Mouse (Mus musculus) ES-E14 (cell line): Measurements from ENCODE around the gene Ip6k1. TPM values are rescaled to one million over a fixed set of nuclear protein-coding genes. Genes with fewer than 3 reads are reported as not detected.

ENCODE experiments used
- DNase-seq: peaks from one replicate; pipeline ENCODE4 v3.0.0-alpha.2; 2013; ENCODE audit warnings: low read depth, low spot score
- H3K27ac ChIP-seq: 2 replicates; pipeline ENCODE4 v1.5.1; 2012; ENCODE audit warnings: low read depth, mild to moderate bottlenecking, low read length, moderate library complexity, mixed read lengths; ENCODE audit not compliant: poor library complexity, insufficient read depth, severe bottlenecking
- H3K36me3 ChIP-seq: 2 replicates; pipeline ENCODE4 v1.6.1; 2012; ENCODE audit warnings: mild to moderate bottlenecking, low read length, moderate library complexity, mixed read lengths; ENCODE audit not compliant: control insufficient read depth, poor library complexity, insufficient read depth, severe bottlenecking
- H3K4me1 ChIP-seq, 2 experiments: fragments of 150-350 bp in 1 of 2; sonication (generic) in 1 of 2; 2 replicates each; pipeline ENCODE4 v1.6.1; 2012; ENCODE audit warnings: low read length in 2 of 2, mild to moderate bottlenecking in 1 of 2, mixed read lengths in 1 of 2; ENCODE audit not compliant: control insufficient read depth in 2 of 2, insufficient read depth in 2 of 2, poor library complexity in 1 of 2
- H3K4me3 ChIP-seq, 2 experiments: fragments of 150-350 bp in 1 of 2; sonication (generic) in 1 of 2; 2 replicates each; pipeline ENCODE4 v1.5.1; 2012; ENCODE audit warnings: low read length in 2 of 2, low read depth in 1 of 2, mild to moderate bottlenecking in 1 of 2, mixed read lengths in 1 of 2; ENCODE audit not compliant: insufficient read depth in 1 of 2, poor library complexity in 1 of 2, severe bottlenecking in 1 of 2
- H3K9ac ChIP-seq: 2 replicates; pipeline ENCODE4 v1.6.1; 2012; ENCODE audit warnings: low read depth, mild to moderate bottlenecking, low read length, mixed read lengths; ENCODE audit not compliant: poor library complexity, insufficient read depth, severe bottlenecking
- H3K9me3 ChIP-seq: fragments of 150-350 bp; sonication (generic); 2 replicates; pipeline ENCODE4 v1.6.1; 2012; ENCODE audit warnings: low read depth, mild to moderate bottlenecking, low read length; ENCODE audit not compliant: control insufficient read depth, insufficient read depth
- CHD2 ChIP-seq: IDR thresholded peaks from 2 replicates; pipeline ENCODE4 v1.6.1; 2014; ENCODE audit warnings: mild to moderate bottlenecking, low read depth, low read length, inconsistent platforms
- HCFC1 ChIP-seq: IDR thresholded peaks from 2 replicates; pipeline ENCODE4 v1.6.1; 2012; ENCODE audit warnings: low read length, inconsistent platforms, borderline replicate concordance; ENCODE audit not compliant: insufficient read depth
- MAFK ChIP-seq: IDR thresholded peaks from 2 replicates; pipeline ENCODE4 v1.6.1; 2014; ENCODE audit warnings: mild to moderate bottlenecking, low read depth, low read length, inconsistent platforms; ENCODE audit not compliant: insufficient read depth
- ZC3H11A ChIP-seq: IDR thresholded peaks from 2 replicates; pipeline ENCODE4 v1.6.1; 2012; ENCODE audit warnings: low read depth, mild to moderate bottlenecking, inconsistent platforms, low read length, borderline replicate concordance
- ZNF384 ChIP-seq: IDR thresholded peaks from 2 replicates; pipeline ENCODE4 v1.6.1; 2012; ENCODE audit warnings: low read depth, low read length, inconsistent platforms
- in situ Hi-C, 2 experiments: fragments of 600-800 bp; cut with MboI; formaldehyde crosslinking; loops; one replicate each; pipeline ENCODE4 v1.15.1; 2025; ENCODE audit warnings: low sequenced_read_pairs in 2 of 2, inconsistent platforms in 1 of 2; ENCODE audit not compliant: unreplicated experiment in 2 of 2
- total RNA-seq: library from RNA; depleted of rRNA; stranded (reverse); fragments of 300-350 nt; gene quantifications from 2 replicates; pipeline ENCODE4 v1.2.3, GENCODE M21; 2012

Ip6k1 gene
- total RNA-seq, 1 experiment: 41.0 TPM

DNA sequence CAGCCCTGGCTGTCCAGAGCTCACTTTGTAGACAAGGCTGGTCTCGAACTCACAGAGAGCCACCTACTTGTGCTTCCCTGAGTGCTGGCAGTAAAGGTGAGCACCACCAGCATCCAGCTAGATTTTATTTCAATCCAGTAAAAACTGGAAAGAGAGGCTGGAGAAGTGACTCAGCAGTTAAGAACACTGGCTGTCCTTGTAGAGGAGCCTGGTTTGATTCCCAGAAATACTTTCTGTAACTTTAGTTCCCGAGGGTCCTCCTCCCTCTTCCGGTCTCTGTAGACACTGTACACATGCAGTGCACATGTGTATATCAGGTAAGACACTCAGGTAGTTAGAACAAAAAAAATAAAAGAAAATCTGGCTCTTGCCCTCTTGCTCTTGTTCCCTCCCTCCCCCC, 14.4 kb upstream of the Ip6k1 start:
- TF ChIP-seq ZC3H11A (no peak), HCFC1 (no peak), MAFK (peak; percentile 41; the same call in 1 of the 2 replicates)
- Histone ChIP-seq H3K9me3 (no peaks in the 10 kb centered on the region), H3K4me1 (peaks cover 2 to 15% of the 10 kb centered on the region in 2 experiments; a peak in 2 of 4 replicates), H3K27ac (no peak overlapping the region), H3K4me3 (no peak overlapping the region), H3K9ac (no peak overlapping the region), H3K36me3 (no peaks in the 10 kb centered on the region)
- in situ Hi-C loops: no loop called here
- DNase-seq: no peak

DNA sequence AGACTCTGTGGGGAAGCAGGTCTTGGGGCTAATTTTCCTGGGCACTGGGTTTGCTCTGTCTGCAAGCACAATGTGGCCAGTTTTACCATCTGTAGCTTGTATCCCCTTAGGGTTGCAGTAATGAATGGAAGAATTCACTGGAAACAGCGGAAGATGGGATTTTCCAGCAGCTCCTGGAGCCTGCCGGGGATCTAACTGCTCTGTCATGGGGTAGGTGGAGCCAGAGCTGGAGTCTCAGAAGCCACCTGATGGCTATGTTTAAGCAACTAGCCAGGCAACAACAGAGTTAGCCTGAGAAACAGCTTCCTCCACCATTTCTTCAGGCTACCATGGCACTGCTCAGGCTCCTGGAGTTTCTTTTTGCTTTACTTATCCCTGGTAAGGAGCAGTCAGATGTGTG, 10.1 kb upstream of the Ip6k1 start, which contains the start of gene Cdhr4:
TSS of gene Cdhr4 (plus strand) at position 301 of the 400 bp plus-strand sequence.
- no peak for DNase-seq
- Histone ChIP-seq H3K36me3 (no peaks in the 10 kb centered on the region), H3K4me1 (peaks cover 2 to 8% of the 10 kb centered on the region in 2 experiments; a peak in 2 of 4 replicates), H3K4me3 (no peak within 1 kb of the TSS), H3K9me3 (no peaks in the 10 kb centered on the region), H3K9ac (no peak within 1 kb of the TSS), H3K27ac (no peak within 1 kb of the TSS)
- in situ Hi-C loops: no loop called here
- TF ChIP-seq HCFC1 (no peak), MAFK (no peak), ZC3H11A (no peak), CHD2 (no peak), ZNF384 (no peak)

- in situ Hi-C loops: no loop called here
- Histone ChIP-seq H3K9me3 (no peaks in the 10 kb centered on the region), H3K27ac (no peak overlapping the region), H3K36me3 (no peaks in the 10 kb centered on the region), H3K4me1 (peaks cover 2 to 5% of the 10 kb centered on the region in 2 experiments; a peak in 2 of 4 replicates), H3K4me3 (no peak overlapping the region), H3K9ac (no peak overlapping the region)
- DNase-seq: no peak
- TF ChIP-seq CHD2: no peak
- no peak for TF ChIP-seq MAFK
- no peak for TF ChIP-seq ZC3H11A
- TF ChIP-seq ZNF384: no peak
- TF ChIP-seq HCFC1: no peak
Observed at GRCm38 (mm10) chr9:107993013-107993412, 9.3 kb upstream of the Ip6k1 start.

DNA sequence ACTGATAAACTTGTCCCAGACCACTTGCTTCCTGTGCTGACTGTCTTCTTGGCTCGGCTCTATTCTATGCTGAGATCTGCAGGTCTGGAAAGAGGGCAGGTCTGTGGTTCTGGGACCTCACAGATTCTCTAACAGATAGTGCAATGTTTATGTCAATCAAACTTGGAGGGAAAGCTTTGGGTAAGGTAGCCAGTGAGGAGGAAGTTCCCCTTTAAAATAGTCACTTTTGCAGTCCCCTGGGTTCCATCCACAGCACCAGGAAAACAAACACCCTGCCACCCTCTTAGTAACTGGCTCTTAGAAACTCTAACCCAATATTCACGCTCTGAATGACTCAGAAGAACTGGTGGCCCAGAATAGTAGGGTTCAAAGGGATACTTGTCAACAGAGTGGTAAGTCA, 7.8 kb upstream of the Ip6k1 start:
- Histone ChIP-seq H3K4me3 (no peak overlapping the region), H3K27ac (no peak overlapping the region)
- in situ Hi-C loops: no loop called here

More for the DNA sequence above, 7.8 kb upstream of the Ip6k1 start:
- no peak overlapping the region for H3K9ac ChIP-seq
- H3K36me3 ChIP-seq: no peaks in the 10 kb centered on the region
- H3K4me1 ChIP-seq: peaks cover 2 to 5% of the 10 kb centered on the region in 2 experiments; a peak in 1 of 4 replicates
- no peaks in the 10 kb centered on the region for H3K9me3 ChIP-seq
- TF ChIP-seq CHD2 (no peak), MAFK (no peak), ZC3H11A (no peak), ZNF384 (no peak), HCFC1 (no peak)
- DNase-seq: no peak
